Mouse (Mus musculus): ENCODE results near the gene Pdpk1. TPM values are rescaled to one million over a fixed set of nuclear protein-coding genes. Genes with fewer than 3 reads are reported as not detected.

Gene Pdpk1
- polyA plus RNA-seq, 1 experiment from 2014 or later, result 75.5 TPM

DNA sequence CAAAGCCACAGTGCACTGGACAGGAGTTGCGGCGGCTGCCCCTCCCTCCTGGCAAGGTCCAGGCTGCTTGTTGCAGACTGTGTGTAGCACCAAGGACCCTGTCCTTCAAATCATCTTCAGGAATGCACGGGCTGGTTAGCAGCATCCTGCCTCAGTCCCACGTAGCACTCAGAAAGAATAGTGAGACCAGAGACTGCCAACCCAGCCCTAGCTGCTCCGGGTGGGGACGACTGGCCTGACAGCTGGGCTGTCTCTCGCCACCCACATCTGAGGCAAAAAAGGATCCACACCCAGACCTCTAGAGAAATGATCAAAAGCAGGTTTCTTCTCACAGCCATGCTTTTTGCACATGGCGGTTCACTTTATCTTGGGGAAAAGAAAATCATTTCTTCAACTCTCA is 101.7 kb downstream of the Pdpk1 start:
- H3K27me3 ChIP-seq (replicated peaks), result no peaks in the 10 kb centered on the region
- WGBS, result 96% methylated on average over 8 of the region's 8 CpGs
- H3K4me3 ChIP-seq, result no peak overlapping the region
- no peak overlapping the region for H3K27ac ChIP-seq
- H3K9ac ChIP-seq, result no peak overlapping the region
- ATAC-seq (replicated peaks), result no peak
- no peaks in the 10 kb centered on the region for H3K9me3 ChIP-seq
- no peaks in the 10 kb centered on the region for H3K4me1 ChIP-seq
- peaks cover 46% of the 10 kb centered on the region for H3K36me3 ChIP-seq (replicated peaks)
- H3K4me2 ChIP-seq, result no peak overlapping the region

DNA sequence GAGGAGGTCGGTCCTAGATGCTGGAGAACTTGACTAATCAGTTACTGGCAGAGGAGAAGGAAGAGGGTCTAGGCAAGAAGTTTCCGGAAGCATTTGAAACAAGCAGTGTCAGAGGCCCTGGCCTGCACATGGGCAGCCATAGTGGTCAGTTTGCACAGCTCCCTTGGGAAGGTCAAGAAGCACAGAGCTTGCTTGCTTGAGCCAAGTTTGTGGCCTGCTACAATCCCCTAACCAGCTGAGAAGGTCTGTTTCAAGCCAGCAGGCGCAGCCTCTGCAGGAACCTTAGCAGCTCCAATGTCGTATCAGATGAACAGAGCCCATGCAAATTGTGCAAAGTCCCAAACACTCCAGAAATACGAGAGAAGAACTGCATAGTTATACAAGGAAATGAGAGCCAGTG is 102.7 kb downstream of the Pdpk1 start:
- ATAC-seq (replicated peaks), result no peak
- H3K9ac ChIP-seq, result no peak overlapping the region
- no peak overlapping the region for H3K4me2 ChIP-seq
- no peak overlapping the region for H3K4me3 ChIP-seq
- H3K9me3 ChIP-seq, result no peaks in the 10 kb centered on the region
- no peaks in the 10 kb centered on the region for H3K4me1 ChIP-seq
- no peaks in the 10 kb centered on the region for H3K27me3 ChIP-seq (replicated peaks)
- peaks cover 43% of the 10 kb centered on the region for H3K36me3 ChIP-seq (replicated peaks)
- no peak overlapping the region for H3K27ac ChIP-seq
- WGBS, result 93% methylated on average over 5 of the region's 5 CpGs

DNA sequence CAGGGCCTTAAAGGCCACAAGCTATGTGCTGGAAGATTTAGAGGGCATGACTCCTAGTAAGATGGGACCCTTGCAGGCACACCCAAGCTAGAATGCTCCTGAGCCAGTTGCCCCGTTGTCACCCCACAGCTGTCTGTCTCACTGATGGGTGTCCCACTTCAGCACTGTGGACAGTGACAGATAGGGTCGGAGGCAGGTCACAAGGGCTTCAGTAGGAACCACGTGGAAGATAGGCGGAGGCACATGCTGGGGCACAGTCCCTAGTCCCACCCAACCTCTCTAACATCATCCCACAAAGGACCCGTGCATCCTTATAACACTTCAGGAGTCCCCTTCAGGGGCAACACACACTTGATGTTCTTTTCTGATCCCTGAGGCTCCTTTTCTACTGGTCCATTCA is 104.7 kb downstream of the Pdpk1 start:
- 61% methylated on average over 5 of the region's 5 CpGs for WGBS
- Histone ChIP-seq H3K9me3 (no peaks in the 10 kb centered on the region), H3K27ac (no peak overlapping the region), H3K4me3 (no peak overlapping the region), H3K36me3 (replicated peaks) (peaks cover 29% of the 10 kb centered on the region), H3K9ac (no peak overlapping the region), H3K4me2 (no peak overlapping the region), H3K27me3 (replicated peaks) (no peaks in the 10 kb centered on the region), H3K4me1 (no peaks in the 10 kb centered on the region)
- ATAC-seq (replicated peaks), result no peak

DNA sequence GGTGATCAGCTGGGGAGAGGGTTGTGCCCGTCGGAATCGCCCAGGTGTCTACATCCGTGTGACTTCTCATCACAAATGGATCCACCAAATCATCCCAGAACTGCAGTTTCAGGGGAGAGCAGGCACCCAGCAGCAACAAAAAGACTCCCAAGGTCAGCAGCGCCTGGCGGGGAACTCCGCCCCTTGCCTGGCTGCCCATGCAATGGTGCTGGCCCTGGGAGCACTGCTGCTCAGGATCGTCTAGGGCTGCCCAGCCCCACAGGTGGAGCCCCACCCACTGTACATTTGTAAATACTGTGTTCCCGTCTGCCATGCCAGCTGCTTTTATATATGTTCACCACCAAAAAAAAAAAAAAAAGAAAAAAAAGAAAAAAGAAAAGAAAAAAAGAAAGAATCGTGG is 105.1 kb downstream of the Pdpk1 start:
- H3K27ac ChIP-seq, result no peak overlapping the region
- WGBS, result 85% methylated on average over 10 of the region's 10 CpGs
- no peak for ATAC-seq (replicated peaks)

DNA sequence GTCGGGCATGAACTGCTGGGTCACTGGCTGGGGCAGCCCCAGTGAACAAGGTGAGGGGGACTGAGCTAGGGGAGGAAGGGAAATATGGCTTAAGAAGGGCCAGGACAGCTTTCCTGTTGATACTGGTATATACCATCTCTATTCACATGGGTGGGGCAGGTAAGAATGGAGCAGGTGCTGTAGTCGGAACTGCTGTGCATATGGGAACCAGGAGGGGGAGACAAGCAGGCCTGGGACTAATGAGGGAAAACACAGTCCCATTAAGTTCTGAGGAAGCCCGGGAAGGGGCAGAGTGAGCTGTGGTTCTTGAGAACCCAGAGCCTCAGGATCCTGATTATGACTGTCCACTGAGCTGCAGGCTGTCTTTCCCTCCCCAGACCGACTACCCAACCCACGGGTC is 106.2 kb downstream of the Pdpk1 start:
- Histone ChIP-seq H3K4me2 (no peak overlapping the region), H3K27me3 (replicated peaks) (no peaks in the 10 kb centered on the region), H3K9me3 (no peaks in the 10 kb centered on the region), H3K9ac (no peak overlapping the region), H3K36me3 (replicated peaks) (peaks cover 20% of the 10 kb centered on the region; the same call in 1 of the 2 replicates), H3K27ac (no peak overlapping the region), H3K4me1 (no peaks in the 10 kb centered on the region), H3K4me3 (no peak overlapping the region)
- no peak for ATAC-seq (replicated peaks)
- WGBS, result 77% methylated on average over 5 of the region's 5 CpGs

More for the DNA sequence above, 105.1 kb downstream of the Pdpk1 start:
- Histone ChIP-seq H3K4me3 (no peak overlapping the region), H3K9ac (no peak overlapping the region), H3K4me1 (no peaks in the 10 kb centered on the region), H3K27me3 (replicated peaks) (no peaks in the 10 kb centered on the region), H3K36me3 (replicated peaks) (peaks cover 25% of the 10 kb centered on the region), H3K9me3 (no peaks in the 10 kb centered on the region), H3K4me2 (no peak overlapping the region)

DNA sequence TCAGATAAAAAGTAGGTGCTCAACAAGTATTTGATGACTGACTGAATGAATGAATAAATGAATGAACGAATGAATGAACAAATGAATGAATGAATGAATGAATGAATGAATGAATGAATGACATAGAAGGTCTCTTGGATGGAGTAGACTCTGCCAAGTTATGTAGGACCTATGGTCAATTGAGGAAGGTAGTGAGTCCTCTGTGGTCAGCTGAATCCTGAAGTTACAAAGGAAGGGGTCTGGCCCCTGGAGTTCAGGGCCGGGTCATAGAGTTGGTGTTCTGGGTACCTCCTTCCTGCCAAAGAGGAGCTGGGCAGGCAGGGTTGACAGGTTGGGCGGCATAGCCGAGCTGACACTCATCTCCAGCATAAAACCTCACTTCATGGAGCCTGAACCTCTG is 112.9 kb downstream of the Pdpk1 start, which contains the start of gene Prss27:
Gene Prss27, plus strand, starts transcription at position 301 of the 400 bp plus-strand sequence.
- Histone ChIP-seq H3K4me1 (no peaks in the 10 kb centered on the region), H3K27me3 (replicated peaks) (no peaks in the 10 kb centered on the region), H3K36me3 (replicated peaks) (no peaks in the 10 kb centered on the region), H3K27ac (no peak within 1 kb of the TSS), H3K4me2 (no peak within 1 kb of the TSS), H3K4me3 (no peak within 1 kb of the TSS), H3K9ac (no peak within 1 kb of the TSS), H3K9me3 (no peaks in the 10 kb centered on the region)
- WGBS, result 73% methylated on average over 4 of the region's 4 CpGs
- ATAC-seq (replicated peaks), result no peak

DNA sequence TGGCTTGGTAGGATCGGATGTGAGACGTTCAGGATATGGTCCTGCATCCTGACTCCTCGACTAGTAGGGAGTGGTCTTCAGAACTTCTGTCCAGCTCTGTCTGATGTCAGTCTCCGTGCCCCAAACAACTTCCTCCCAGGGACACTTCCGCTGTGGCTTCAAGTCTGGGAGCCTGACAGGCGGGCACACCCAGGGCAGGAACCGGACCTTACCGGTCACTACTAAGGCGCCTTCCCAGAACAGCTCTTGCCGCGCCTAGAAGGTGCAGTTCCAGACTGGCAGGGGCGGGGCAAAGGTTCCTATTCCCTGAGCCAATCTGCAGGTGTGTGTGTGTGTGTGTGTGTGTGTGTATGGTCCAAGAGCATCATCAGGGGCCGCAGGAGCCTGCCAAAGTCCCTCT is 113.4 kb downstream of the Pdpk1 start:
- no peak overlapping the region for H3K4me3 ChIP-seq
- H3K27ac ChIP-seq, result no peak overlapping the region
- WGBS, result 87% methylated on average over 13 of the region's 13 CpGs
- no peaks in the 10 kb centered on the region for H3K4me1 ChIP-seq
- ATAC-seq (replicated peaks), result no peak
- H3K4me2 ChIP-seq, result no peak overlapping the region
- no peaks in the 10 kb centered on the region for H3K9me3 ChIP-seq
- H3K36me3 ChIP-seq (replicated peaks), result no peaks in the 10 kb centered on the region
- H3K27me3 ChIP-seq (replicated peaks), result no peaks in the 10 kb centered on the region
- H3K9ac ChIP-seq, result no peak overlapping the region

DNA sequence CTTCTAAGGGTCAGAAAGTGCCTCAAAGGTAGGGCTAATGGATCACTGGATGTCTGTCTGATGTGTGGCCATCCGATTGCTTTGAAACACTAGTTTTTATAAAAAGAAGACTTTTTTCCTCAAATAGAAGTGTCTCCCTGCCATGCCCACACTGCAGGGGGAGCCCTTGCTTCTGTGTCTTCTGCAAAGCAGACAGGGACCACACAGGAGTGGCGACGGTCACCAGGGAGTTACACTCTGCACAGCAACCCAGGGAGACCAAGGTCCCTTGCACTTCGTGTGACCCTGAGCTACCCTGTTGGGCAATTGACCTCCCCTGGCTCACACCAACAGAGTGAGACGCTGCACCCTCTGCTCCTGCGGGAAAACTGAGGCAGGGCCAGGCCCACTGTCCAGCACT is 113.8 kb downstream of the Pdpk1 start:
- H3K4me2 ChIP-seq, result no peak overlapping the region
- no peak overlapping the region for H3K9ac ChIP-seq
- H3K36me3 ChIP-seq (replicated peaks), result no peaks in the 10 kb centered on the region
- no peaks in the 10 kb centered on the region for H3K27me3 ChIP-seq (replicated peaks)
- no peak overlapping the region for H3K4me3 ChIP-seq
- WGBS, result 76% methylated on average over 6 of the region's 6 CpGs
- ATAC-seq (replicated peaks), result no peak
- no peaks in the 10 kb centered on the region for H3K9me3 ChIP-seq
- H3K4me1 ChIP-seq, result no peaks in the 10 kb centered on the region
- H3K27ac ChIP-seq, result no peak overlapping the region

DNA sequence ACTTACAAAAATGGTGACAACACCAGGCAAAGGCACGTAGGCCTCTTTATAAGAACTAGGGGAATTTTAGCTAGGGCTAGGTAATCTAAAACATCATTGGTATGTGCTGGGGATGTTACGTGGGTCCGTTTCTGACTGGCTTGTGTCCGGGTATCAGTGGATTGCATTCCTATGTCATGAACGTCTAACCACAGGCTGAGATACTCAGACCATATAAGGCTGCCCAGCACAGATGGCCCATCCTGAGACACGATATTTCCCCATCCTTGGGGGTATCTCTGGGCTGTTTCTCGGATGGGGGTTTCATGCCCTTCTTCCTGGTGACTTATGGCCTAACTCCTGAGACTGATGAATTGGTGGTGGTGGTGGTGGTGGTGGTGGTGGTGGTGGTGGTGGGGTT is 115.6 kb downstream of the Pdpk1 start:
- Histone ChIP-seq H3K4me3 (no peak overlapping the region), H3K27me3 (replicated peaks) (no peaks in the 10 kb centered on the region), H3K4me2 (no peak overlapping the region), H3K9ac (no peak overlapping the region), H3K4me1 (no peaks in the 10 kb centered on the region), H3K9me3 (no peaks in the 10 kb centered on the region), H3K27ac (no peak overlapping the region), H3K36me3 (replicated peaks) (no peaks in the 10 kb centered on the region)
- 82% methylated on average over 7 of the region's 7 CpGs for WGBS
- no peak for ATAC-seq (replicated peaks)

DNA sequence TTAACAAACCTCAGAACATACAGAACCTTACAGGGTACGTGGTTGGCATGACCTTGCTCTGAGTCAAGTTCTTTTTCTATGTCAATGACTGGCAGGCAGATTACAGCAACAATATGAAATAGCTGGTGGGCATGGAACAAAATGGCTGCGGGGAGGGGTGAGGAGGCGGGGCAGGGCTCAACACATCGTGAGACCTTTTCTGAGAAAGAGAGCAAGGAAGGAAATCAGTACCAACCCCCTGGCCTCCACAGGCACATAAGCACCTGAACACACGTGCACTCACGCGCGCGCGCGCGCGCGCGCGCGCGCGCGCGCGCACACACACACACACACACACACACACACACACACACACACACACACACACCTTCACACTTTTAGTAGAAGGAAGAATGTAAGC is 120.2 kb downstream of the Pdpk1 start:
- H3K9ac ChIP-seq, result no peak overlapping the region
- H3K4me2 ChIP-seq, result no peak overlapping the region
- H3K4me3 ChIP-seq, result no peak overlapping the region
- no peaks in the 10 kb centered on the region for H3K4me1 ChIP-seq
- no peaks in the 10 kb centered on the region for H3K36me3 ChIP-seq (replicated peaks)
- no peak for ATAC-seq (replicated peaks)
- 84% methylated on average over 22 of the region's 22 CpGs for WGBS
- H3K9me3 ChIP-seq, result no peaks in the 10 kb centered on the region
- H3K27me3 ChIP-seq (replicated peaks), result no peaks in the 10 kb centered on the region
- no peak overlapping the region for H3K27ac ChIP-seq

DNA sequence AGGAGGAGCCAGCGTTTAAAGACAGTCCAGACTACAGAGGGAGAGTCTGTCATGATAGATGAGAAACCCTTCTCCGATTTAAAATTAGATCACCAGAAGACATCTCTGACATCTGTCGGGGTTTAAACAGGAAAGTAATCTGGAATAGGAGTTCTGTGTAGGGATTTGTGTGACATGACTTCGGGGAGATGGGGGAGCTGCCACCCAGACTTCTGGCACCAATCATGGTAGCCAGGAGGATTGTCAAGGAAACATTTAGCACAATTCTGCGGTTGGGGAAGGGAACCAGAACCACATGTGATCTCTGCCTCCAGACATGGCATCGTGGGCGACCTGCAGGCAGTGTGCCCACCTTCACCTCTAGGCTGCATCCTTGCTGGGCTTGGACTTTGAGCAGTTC is 121.2 kb downstream of the Pdpk1 start:
- no peak for ATAC-seq (replicated peaks)
- no peaks in the 10 kb centered on the region for H3K4me1 ChIP-seq
- H3K4me3 ChIP-seq, result no peak overlapping the region
- H3K27ac ChIP-seq, result no peak overlapping the region
- H3K4me2 ChIP-seq, result no peak overlapping the region
- 85% methylated on average over 7 of the region's 7 CpGs for WGBS
- H3K9me3 ChIP-seq, result no peaks in the 10 kb centered on the region
- H3K27me3 ChIP-seq (replicated peaks), result no peaks in the 10 kb centered on the region
- H3K36me3 ChIP-seq (replicated peaks), result no peaks in the 10 kb centered on the region
- no peak overlapping the region for H3K9ac ChIP-seq

Measured in midbrain, embryonic 15.5 days (tissue).